Mouse (Mus musculus): Measurements from ENCODE around the gene Kpna7. TPM values are rescaled to one million over a fixed set of nuclear protein-coding genes. Genes with fewer than 3 reads are reported as not detected.

The Kpna7 gene
- polyA plus RNA-seq, 1 experiment from 2014 or later = not detected

- no peak overlapping the region for H3K4me3 ChIP-seq (ENCODE audit: low read depth, low read length)
- TF ChIP-seq EP300 (IDR thresholded peaks at IDR 0.05) (no peak), CTCF (IDR thresholded peaks at IDR 0.05) (peak; percentile 42; the same call in 1 of the 2 replicates)
- H3K9ac ChIP-seq (replicated peaks; ENCODE audit: low read depth) = no peak overlapping the region
- no peak for DNase-seq (ENCODE audit: low spot score)
- no peak overlapping the region for H3K27ac ChIP-seq (ENCODE audit: low read length)
- H3K9me3 ChIP-seq (ENCODE audit: low read length) = no peaks in the 10 kb centered on the region
- 91% methylated on average over 5 of the region's 5 CpGs for WGBS
- ATAC-seq = no peak
- H3K27me3 ChIP-seq (replicated peaks; ENCODE audit: insufficient read depth, low read length) = no peaks in the 10 kb centered on the region
- H3K4me1 ChIP-seq (ENCODE audit: insufficient read depth, low read depth, low read length) = no peaks in the 10 kb centered on the region
- no peaks in the 10 kb centered on the region for H3K36me3 ChIP-seq (ENCODE audit: insufficient read depth, low read length)
- no peak overlapping the region for H3K4me2 ChIP-seq (replicated peaks; ENCODE audit: low read depth, low read length)
These were observed 99.0 kb downstream of the Kpna7 start for GRCm38 (mm10) chr5:144984839-144985238.

GRCm38 (mm10) chr5:144983227-144983626 lies 100.6 kb downstream of the Kpna7 start:
- Histone ChIP-seq H3K4me2 (replicated peaks; ENCODE audit: low read depth, low read length) (no peak overlapping the region), H3K27me3 (replicated peaks; ENCODE audit: insufficient read depth, low read length) (no peaks in the 10 kb centered on the region), H3K36me3 (ENCODE audit: insufficient read depth, low read length) (no peaks in the 10 kb centered on the region), H3K4me1 (ENCODE audit: insufficient read depth, low read depth, low read length) (peaks cover 4% of the 10 kb centered on the region; the same call in 1 of the 2 replicates), H3K27ac (ENCODE audit: low read length) (no peak overlapping the region), H3K4me3 (ENCODE audit: low read depth, low read length) (no peak overlapping the region), H3K9me3 (ENCODE audit: low read length) (no peaks in the 10 kb centered on the region), H3K9ac (replicated peaks; ENCODE audit: low read depth) (no peak overlapping the region)
- no peak for TF ChIP-seq EP300 (IDR thresholded peaks at IDR 0.05)
- TF ChIP-seq CTCF (IDR thresholded peaks at IDR 0.05) = peak; percentile 46
- ATAC-seq (no peak), DNase-seq (ENCODE audit: low spot score) (no peak)
- WGBS = 91% methylated on average over 3 of the region's 3 CpGs

GRCm38 (mm10) chr5:144979110-144979509 lies 104.7 kb downstream of the Kpna7 start:
- TF ChIP-seq CTCF (IDR thresholded peaks at IDR 0.05) = no peak
- no peak for TF ChIP-seq EP300 (IDR thresholded peaks at IDR 0.05)
- ATAC-seq (peak; percentile 34), DNase-seq (ENCODE audit: low spot score) (no peak)
- Histone ChIP-seq H3K4me3 (ENCODE audit: low read depth, low read length) (no peak overlapping the region), H3K4me2 (replicated peaks; ENCODE audit: low read depth, low read length) (no peak overlapping the region), H3K27me3 (replicated peaks; ENCODE audit: insufficient read depth, low read length) (no peaks in the 10 kb centered on the region), H3K4me1 (ENCODE audit: insufficient read depth, low read depth, low read length) (peaks cover 4% of the 10 kb centered on the region; the same call in 1 of the 2 replicates), H3K9ac (replicated peaks; ENCODE audit: low read depth) (no peak overlapping the region), H3K9me3 (ENCODE audit: low read length) (no peaks in the 10 kb centered on the region), H3K36me3 (ENCODE audit: insufficient read depth, low read length) (no peaks in the 10 kb centered on the region), H3K27ac (ENCODE audit: low read length) (peak overlapping the region; percentile 69)
- 55% methylated on average over 6 of the region's 6 CpGs for WGBS

- Histone ChIP-seq H3K36me3 (ENCODE audit: insufficient read depth, low read length) (no peaks in the 10 kb centered on the region), H3K4me2 (replicated peaks; ENCODE audit: low read depth, low read length) (no peak overlapping the region), H3K4me1 (ENCODE audit: insufficient read depth, low read depth, low read length) (peaks cover 4% of the 10 kb centered on the region; the same call in 1 of the 2 replicates), H3K9me3 (ENCODE audit: low read length) (no peaks in the 10 kb centered on the region), H3K9ac (replicated peaks; ENCODE audit: low read depth) (no peak overlapping the region), H3K27me3 (replicated peaks; ENCODE audit: insufficient read depth, low read length) (no peaks in the 10 kb centered on the region), H3K4me3 (ENCODE audit: low read depth, low read length) (no peak overlapping the region), H3K27ac (ENCODE audit: low read length) (peak overlapping the region; percentile 69)
- no peak for TF ChIP-seq CTCF (IDR thresholded peaks at IDR 0.05)
- TF ChIP-seq EP300 (IDR thresholded peaks at IDR 0.05) = peak; percentile 80
- DNase-seq (ENCODE audit: low spot score) (peak; percentile 89), ATAC-seq (peak; percentile 93)
- WGBS = 25% methylated on average over 10 of the region's 10 CpGs
These were observed 105.2 kb downstream of the Kpna7 start for GRCm38 (mm10) chr5:144978533-144979107.

- H3K9ac ChIP-seq (replicated peaks; ENCODE audit: low read depth) = no peak overlapping the region
- no peaks in the 10 kb centered on the region for H3K36me3 ChIP-seq (ENCODE audit: insufficient read depth, low read length)
- peak; percentile 49 for TF ChIP-seq CTCF (IDR thresholded peaks at IDR 0.05)
- no peak for TF ChIP-seq EP300 (IDR thresholded peaks at IDR 0.05)
- ATAC-seq (no peak), DNase-seq (ENCODE audit: low spot score) (no peak)
- no peak overlapping the region for H3K4me2 ChIP-seq (replicated peaks; ENCODE audit: low read depth, low read length)
- H3K27me3 ChIP-seq (replicated peaks; ENCODE audit: insufficient read depth, low read length) = no peaks in the 10 kb centered on the region
- no peaks in the 10 kb centered on the region for H3K9me3 ChIP-seq (ENCODE audit: low read length)
- H3K4me3 ChIP-seq (ENCODE audit: low read depth, low read length) = no peak overlapping the region
- WGBS = 83% methylated on average over 3 of the region's 3 CpGs
- H3K4me1 ChIP-seq (ENCODE audit: insufficient read depth, low read depth, low read length) = peaks cover 3% of the 10 kb centered on the region
- H3K27ac ChIP-seq (ENCODE audit: low read length) = no peak overlapping the region
These were observed 112.6 kb downstream of the Kpna7 start for GRCm38 (mm10) chr5:144971266-144971665.

GRCm38 (mm10) chr5:144965639-144966351 lies 118.0 kb downstream of the Kpna7 start, which contains the start of gene Smurf1:
Gene Smurf1, minus strand, starts transcription at chr5:144965847.
- DNase-seq (ENCODE audit: low spot score) (peak; percentile 94), ATAC-seq (peak; percentile 82)
- peak within 1 kb of the TSS; percentile 66 for H3K4me2 ChIP-seq (replicated peaks; ENCODE audit: low read depth, low read length)
- under 1% methylated on average over 69 of the region's 89 CpGs for WGBS
- H3K27ac ChIP-seq (ENCODE audit: low read length) = peak within 1 kb of the TSS; percentile 99
- H3K4me3 ChIP-seq (ENCODE audit: low read depth, low read length) = peak within 1 kb of the TSS; percentile 97
- H3K9me3 ChIP-seq (ENCODE audit: low read length) = no peaks in the 10 kb centered on the region
- no peaks in the 10 kb centered on the region for H3K27me3 ChIP-seq (replicated peaks; ENCODE audit: insufficient read depth, low read length)
- H3K4me1 ChIP-seq (ENCODE audit: insufficient read depth, low read depth, low read length) = peaks cover 3% of the 10 kb centered on the region
- peak within 1 kb of the TSS; percentile 84 for H3K9ac ChIP-seq (replicated peaks; ENCODE audit: low read depth)
- H3K36me3 ChIP-seq (ENCODE audit: insufficient read depth, low read length) = no peaks in the 10 kb centered on the region
- TF ChIP-seq EP300 (IDR thresholded peaks at IDR 0.05) (no peak), CTCF (IDR thresholded peaks at IDR 0.05) (no peak)

Data from lung, postnatal 0 days (tissue).